Mouse (Mus musculus) G1E (cell line): ENCODE measurements around the gene Slc39a10.
"Not testable (repeated sequence)": the region's sequence is repeated elsewhere in the genome, so short reads cannot be mapped to it uniquely, and the experiment has no call there.

Experiments
- CTCF ChIP-seq: IDR thresholded peaks from 2 replicates; pipeline ENCODE4 v1.5.1; 2012; ENCODE audit warnings: low read depth, low read length, inconsistent platforms, mixed read lengths
- GATA1 ChIP-seq: IDR thresholded peaks from 2 replicates; pipeline ENCODE4 v1.6.1; 2012; ENCODE audit warnings: borderline replicate concordance, low read length, inconsistent platforms, mixed read lengths
- GATA2 ChIP-seq: IDR thresholded peaks from 2 replicates; pipeline ENCODE4 v1.6.1; 2012; ENCODE audit warnings: low read depth, low read length, inconsistent platforms, borderline replicate concordance
- TAL1 ChIP-seq: conservative IDR thresholded peaks from 2 replicates; pipeline ENCODE4 v1.6.1; 2012; ENCODE audit warnings: low read depth, low read length, inconsistent platforms, mixed read lengths

- not testable (repeated sequence) for TF ChIP-seq CTCF, TAL1, GATA2, GATA1
Observed at GRCm38 (mm10) chr1:46764600-46764999, 128.1 kb downstream of the Slc39a10 start.
